Mouse (Mus musculus) T-cell, adult 66 days (primary cell): ENCODE data around the gene Gm9821. TPM values are rescaled to one million over a fixed set of nuclear protein-coding genes. Genes with fewer than 3 reads are reported as not detected.

Experiments used
- total RNA-seq, 2 experiments: library from RNA; stranded (reverse); gene quantifications; 3 replicates in 1 of 2; 4 replicates in 1 of 2; pipeline ENCODE4 v1.2.4; 2023

Gm9821 gene
- under 1 TPM; 0.38 to 0.86 TPM for total RNA-seq

DNA sequence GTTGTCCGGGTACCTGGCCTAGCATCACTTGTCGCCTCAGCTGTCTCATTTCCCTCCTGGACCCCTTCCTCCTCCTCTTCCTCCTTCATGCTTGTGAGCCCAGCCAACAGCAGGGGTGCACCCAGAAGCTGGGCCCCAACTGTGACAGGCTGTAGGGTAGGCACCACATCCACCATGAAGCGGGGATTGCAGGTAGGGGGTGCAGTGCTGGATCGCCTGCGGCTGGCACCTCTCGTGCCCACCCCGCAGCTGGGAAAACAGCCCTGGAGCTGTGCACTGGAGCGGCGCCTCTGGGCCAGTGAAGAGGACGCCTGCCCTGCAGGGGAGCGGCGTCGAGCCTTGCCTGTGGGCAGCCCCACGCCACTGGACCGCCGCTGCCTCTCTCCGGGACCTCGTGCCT, at the start of gene Gm9821:
Gene Gm9821, plus strand, starts transcription at position 221 of the 400 bp plus-strand sequence.

DNA sequence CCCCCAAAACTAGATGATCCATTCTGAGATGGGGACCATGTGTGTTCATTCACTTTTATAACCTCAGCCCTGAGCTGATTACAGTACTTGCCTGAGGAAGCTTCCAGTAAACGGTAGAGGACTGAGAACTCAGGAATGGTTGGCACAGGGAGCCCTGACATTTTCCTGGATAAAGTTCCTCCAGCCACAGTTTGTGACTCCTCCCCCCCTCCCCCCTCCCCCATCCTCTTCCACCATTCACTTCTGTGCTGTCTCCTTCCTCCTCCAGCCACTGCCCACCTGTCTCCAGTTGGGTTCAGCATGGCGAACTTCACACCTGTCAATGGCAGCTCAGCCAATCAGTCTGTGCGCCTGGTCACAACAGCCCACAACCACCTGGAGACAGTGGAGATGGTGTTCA, 18.6 kb upstream of the Gm9821 start, which contains the start of gene Chrm4:
Gene Chrm4, plus strand, starts transcription at position 301 of the 400 bp plus-strand sequence.

DNA sequence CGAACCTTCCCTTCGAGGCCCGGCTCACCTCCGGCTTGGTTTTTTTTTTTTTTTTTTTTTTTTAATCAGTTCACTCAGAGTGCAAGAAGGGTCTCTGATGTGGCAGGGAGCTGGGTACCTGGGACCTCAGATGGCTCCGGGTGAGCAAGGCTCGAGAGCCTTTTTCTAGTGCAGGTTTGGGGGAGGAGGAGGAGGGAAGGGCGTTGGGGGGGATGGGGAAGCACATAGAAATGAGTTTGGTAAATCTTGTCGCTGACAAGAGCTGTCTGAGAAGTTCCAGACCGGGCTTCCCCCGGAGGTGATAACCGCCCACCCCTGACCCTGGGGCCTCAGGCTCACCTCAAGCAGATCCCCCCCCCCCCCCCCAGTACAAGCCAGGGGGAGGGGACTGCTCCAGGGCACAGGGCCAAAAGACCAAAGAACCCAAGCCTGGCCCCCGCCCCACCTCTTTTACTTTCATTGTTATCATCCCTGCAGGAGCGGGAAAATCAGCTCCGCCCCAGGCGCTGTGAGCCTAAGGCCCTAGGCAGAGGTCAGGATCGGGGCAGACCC, 13.3 kb upstream of the Gm9821 start, which contains the start of gene Mdk:
Gene Mdk, minus strand, starts transcription at position 138 of the 552 bp plus-strand sequence.

DNA sequence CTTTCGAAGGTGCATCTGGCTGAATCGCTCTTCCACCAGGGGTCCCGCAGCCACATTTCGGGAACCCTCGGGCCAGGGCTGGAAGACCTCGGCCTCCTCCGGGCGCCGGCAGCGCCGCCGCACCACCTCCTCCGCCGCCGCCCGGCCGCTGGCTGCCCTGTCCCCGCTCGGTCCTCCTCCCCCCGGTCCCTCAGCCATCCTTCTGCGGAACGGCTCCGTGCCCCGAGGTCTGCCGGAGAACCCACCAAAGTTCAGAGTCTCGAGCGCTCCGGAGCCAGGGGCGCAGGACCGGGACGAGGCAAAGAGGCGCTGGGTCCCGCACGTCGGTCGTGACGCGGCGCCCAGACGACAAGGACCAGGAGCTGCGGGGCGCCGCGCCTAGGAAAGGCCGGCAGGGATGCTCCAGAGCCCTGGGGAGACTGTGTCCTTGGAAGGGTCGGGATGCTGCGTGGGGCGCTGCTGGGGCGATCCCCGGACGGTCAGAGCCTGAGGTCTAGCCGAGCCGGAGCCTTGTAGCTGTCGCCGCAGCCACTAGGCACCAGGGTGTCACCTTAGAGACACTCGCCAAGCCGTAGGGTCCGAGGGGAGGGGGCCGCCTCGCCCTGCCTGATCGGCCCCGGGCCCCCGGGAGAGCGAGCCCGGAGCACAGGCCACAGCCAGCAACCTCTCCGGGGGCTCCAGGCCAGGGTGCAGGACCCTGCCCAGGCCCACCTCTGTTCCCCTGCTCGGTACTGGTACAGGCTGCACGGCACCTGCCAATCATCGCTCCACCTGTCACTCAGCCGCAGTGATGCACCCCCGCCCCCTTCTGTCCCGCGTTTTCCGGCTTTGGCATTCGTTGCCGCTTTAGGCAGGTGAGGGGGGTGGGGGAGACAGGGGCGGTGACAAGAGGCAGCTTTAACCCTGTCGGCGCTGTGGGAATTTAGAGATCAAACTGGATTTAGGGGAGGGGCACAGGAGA, 30.4 kb downstream of the Gm9821 start, which contains the start of gene Dgkz:
Gene Dgkz, minus strand, starts transcription at position 284 of the 961 bp plus-strand sequence.

Other genes starting within 250 kb of the Gm9821 start
- 10 to 100 TPM; 41.6 to 43.7 TPM for gene Atg13, start 235.1 kb upstream of the Gm9821 start, total RNA-seq
- gene Harbi1, start 234.9 kb upstream of the Gm9821 start, total RNA-seq: 10 to 100 TPM in 1 of 2 experiments, 1 to 10 TPM in 1; 8.6 to 11.4 TPM
- 10 to 100 TPM; 71.5 to 74.0 TPM for gene Ambra1, start 215.6 kb upstream of the Gm9821 start, total RNA-seq
- 1 to 10 TPM; 2.3 to 3.4 TPM for gene Chrm4, start 18.5 kb upstream of the Gm9821 start, total RNA-seq
- 10 to 100 TPM in 1 of 2 experiments, 1 to 10 TPM in 1; 8.2 to 10.7 TPM for gene Mdk, start 13.4 kb upstream of the Gm9821 start, total RNA-seq
- 100 to 1,000 TPM; 405 to 439 TPM for gene Dgkz, start 30.2 kb downstream of the Gm9821 start, total RNA-seq
- not detected for gene Creb3l1, start 78.8 kb downstream of the Gm9821 start, total RNA-seq
- gene Phf21a, start 147.4 kb downstream of the Gm9821 start, total RNA-seq: 100 to 1,000 TPM; 154 to 163 TPM